Mouse (Mus musculus) heart, postnatal 25 days (tissue): Measurements from ENCODE around the gene Zfp747. TPM values are rescaled to one million over a fixed set of nuclear protein-coding genes. Genes with fewer than 3 reads are reported as not detected.
"Not testable (repeated sequence)": the region's sequence is repeated elsewhere in the genome, so short reads cannot be mapped to it uniquely, and the experiment has no call there.

ENCODE experiments used
- DNase-seq: peaks from one replicate; pipeline ENCODE4 v3.0.0; 2022; ENCODE audit warnings: low spot score
- intact Hi-C: fragments of 180-260 bp; cut with DNase I; formaldehyde crosslinking; loops from one replicate; pipeline ENCODE4 v1.15.1; 2025
- total RNA-seq, 2 experiments: library from RNA; stranded (reverse); gene quantifications; 2 replicates each; pipeline ENCODE4 v1.2.3; 2021

Zfp747 gene
- total RNA-seq = 1 to 10 TPM; 3.4 to 4.7 TPM

DNA sequence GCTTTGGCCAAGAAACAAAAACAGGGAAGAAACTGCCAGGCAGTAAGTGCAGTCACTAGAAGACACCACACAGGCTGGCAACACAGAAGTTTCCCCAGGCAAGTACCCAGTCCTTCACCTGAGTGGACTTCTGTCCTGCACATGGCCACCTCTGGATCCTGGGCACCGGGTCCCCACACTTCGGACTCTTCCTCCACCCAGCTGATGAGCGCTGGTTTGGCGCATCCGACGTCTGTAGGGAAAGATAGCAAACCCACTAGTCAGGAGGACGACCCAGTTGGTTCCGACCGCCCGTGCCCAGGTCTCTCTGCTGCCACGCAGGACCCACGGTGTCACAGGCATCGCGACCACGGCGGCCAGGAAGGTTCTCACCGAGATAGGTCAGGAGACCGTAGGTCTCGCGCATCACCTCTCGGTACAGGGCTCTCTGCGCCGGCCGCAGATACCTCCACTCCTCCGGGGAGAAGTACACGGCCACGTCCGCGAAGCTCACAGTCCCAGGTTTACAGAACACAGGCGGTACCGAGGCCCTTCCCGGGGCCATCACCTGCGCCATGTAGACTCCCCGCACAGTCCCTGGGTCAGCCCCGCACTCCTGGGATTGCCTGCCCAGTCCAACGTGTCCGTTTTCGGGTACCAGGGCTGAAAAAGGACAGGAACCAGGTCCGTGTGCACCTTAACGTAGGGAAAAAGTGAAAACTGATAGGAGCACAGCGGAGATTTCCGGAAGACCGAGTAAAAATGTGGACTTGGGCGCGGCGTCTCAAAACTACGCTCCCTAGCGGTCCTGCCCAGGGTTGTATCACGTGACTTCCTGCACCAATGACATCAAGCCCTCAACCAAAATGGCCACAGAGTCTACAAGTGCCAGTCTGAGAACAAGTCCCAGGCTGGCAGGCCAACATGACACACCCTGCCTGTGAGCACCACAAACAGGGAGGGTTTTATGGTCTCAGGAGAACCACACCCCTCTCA is at the start of gene Zfp747:
TSS of gene Zfp747 (minus strand) at position 780 of the 975 bp plus-strand sequence.
- intact Hi-C loops = not testable (repeated sequence)
- peak; percentile 86 for DNase-seq

GRCm38 (mm10) chr7:127425291-127425690 is 49.4 kb upstream of the Zfp747 start:
- no peak for DNase-seq
- intact Hi-C loops = no loop called here

GRCm38 (mm10) chr7:127422247-127422646 is 46.4 kb upstream of the Zfp747 start:
- intact Hi-C loops = no loop called here
- DNase-seq = no peak

DNA sequence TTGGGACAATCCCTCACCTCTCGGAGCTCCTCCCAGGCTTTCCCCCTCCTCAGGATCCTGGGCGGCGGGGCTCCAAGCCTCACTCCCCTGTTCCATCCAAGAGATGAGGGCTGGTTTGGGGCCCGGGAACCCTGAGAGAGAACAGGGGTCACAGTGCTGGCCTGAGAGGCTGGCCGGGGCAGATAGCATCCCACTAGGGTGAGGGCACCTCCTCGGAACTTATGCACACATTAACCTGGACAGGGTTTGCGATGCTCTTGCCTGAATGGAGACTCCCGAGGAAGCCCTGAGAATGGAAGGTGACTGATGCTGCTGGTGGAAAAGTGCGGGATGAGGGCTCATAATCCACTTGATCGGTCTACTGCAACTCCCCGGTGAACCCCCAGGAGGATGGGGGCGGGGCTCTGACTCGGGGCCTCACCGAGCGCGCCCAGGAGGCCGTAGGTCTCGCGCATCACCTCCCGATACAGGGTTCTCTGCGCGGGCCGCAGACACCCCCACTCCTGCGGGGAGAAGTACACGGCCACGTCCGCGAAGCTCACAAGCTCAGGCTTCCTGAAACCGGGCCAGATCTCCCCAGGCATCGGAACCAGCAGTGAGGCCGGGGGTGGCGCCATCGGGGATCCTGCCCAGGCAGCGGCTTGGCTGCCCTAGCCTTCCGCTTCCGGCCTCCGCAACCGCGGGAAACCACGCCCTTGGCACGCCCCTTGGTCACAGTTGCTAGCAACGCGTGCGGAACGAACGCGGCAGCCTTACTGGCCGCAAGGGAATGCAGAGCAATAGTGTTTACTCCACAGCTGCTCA is 45.7 kb upstream of the Zfp747 start, which contains the start of gene Zfp688:
TSS of gene Zfp688 (minus strand) at position 681 of the 804 bp plus-strand sequence.
- intact Hi-C loops = no loop called here
- DNase-seq = peak; percentile 90

DNA sequence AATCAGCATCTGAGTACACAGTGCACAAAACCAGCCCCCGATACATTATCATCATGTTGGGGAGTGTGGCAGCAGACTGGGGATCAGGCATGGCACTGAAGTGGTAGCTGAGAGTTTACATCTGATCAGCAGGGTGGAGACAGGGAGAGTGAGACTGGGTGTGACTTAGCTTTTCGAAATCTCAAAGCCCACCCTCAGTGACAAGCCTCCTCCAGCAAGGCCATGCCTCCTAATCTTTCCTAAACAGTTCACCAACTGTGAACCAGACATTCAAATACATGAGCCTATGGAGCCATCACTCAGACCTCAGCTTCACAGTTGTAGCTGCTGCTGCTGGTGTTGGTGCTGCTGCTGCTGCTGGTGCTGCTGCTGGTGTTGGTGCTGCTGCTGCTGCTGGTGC is 35.6 kb upstream of the Zfp747 start:
- intact Hi-C loops = no loop called here
- DNase-seq = no peak

GRCm38 (mm10) chr7:127406002-127406987 is 30.4 kb upstream of the Zfp747 start, which contains the start of gene Zfp764:
Gene Zfp764, minus strand, starts transcription at chr7:127406822.
- intact Hi-C loops = loop anchor here (5.0 kb wide), 1 partner anchor 44 kb away; no protein-coding TSS in a partner anchor
- DNase-seq = peak; percentile 68

GRCm38 (mm10) chr7:127404101-127404500 is 28.3 kb upstream of the Zfp747 start:
- DNase-seq, intact Hi-C loops: not testable (repeated sequence)

GRCm38 (mm10) chr7:127402980-127403379 is 27.1 kb upstream of the Zfp747 start:
- no peak for DNase-seq
- intact Hi-C loops = no loop called here

DNA sequence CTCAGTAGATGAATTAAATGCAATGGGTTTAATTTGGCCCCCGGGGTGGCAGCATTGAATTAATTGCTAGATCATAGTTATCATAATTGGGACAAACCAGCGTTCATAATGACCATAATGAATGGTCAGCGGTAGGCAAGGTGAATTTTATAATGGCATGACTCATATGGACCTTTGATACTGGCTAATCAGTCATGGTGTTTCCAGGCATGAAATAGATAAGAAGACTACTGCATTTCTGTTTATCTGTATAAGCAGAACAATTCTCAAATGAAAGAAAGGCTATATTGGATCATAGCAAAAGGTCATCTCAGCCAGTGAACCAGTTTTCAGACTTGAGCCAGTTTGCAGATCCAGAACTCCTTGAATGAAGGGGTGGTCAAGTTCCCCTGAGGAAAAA is 24.5 kb upstream of the Zfp747 start:
- DNase-seq = no peak
- intact Hi-C loops = no loop called here

DNA sequence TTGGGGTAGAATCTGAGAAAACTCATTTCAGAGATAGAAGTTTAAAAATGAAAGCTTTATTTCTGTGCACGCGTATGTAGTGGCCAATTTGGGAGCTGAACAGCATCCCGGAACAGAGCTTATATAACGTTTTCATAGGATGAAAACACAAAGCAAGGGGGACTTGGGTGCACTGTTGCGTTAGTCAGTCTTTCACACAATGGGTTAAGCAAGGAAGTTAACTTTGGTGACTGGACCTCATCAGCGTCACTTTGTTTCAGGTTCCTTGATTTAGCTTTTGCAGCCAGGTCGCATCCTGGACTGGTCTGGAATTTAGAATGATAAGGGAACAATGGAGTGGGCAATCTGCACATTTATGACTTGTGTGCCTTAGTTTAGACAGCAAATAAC is 18.1 kb upstream of the Zfp747 start:
- DNase-seq = no peak
- intact Hi-C loops = no loop called here

DNA sequence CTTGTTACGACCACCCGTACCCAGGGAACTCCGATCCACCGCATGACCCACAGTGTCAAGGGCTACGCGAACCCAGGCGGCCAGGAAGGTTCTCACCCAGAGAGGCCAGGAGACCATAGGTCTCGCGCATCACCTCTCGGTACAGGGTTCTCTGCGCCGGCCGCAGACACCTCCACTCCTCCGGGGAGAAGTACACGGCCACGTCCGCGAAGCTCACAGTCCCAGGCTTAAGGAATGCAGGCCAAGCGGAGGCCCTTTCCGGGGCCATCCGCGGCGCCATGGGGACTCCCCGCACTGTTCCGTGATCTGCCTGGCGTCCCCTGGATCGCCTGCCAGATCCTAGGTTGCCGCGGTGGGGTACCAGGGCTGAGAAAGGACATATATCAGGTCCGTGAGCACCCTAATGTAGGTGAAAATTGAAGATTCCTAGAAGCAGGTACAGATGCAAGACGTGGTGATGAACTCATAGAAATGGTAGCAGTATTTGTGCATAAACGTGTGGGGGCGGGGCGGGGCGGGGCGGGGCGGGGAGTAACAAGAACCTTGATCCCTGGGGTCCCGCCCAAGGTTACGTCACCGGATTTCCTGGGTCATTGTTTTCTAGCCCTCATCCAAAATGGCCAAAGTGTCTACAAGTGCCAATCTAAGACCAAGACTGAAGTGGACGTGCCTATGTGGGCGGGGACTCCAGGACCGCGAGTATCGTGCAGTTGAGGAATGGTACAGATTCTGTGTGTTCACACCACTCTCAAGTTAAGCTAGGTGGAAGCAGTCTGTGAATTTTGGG is 17.5 kb upstream of the Zfp747 start, which contains the start of gene E430018J23Rik:
TSS of gene E430018J23Rik (minus strand) at position 473 of the 787 bp plus-strand sequence.
- intact Hi-C loops = no loop called here
- peak; percentile 93 for DNase-seq

DNA sequence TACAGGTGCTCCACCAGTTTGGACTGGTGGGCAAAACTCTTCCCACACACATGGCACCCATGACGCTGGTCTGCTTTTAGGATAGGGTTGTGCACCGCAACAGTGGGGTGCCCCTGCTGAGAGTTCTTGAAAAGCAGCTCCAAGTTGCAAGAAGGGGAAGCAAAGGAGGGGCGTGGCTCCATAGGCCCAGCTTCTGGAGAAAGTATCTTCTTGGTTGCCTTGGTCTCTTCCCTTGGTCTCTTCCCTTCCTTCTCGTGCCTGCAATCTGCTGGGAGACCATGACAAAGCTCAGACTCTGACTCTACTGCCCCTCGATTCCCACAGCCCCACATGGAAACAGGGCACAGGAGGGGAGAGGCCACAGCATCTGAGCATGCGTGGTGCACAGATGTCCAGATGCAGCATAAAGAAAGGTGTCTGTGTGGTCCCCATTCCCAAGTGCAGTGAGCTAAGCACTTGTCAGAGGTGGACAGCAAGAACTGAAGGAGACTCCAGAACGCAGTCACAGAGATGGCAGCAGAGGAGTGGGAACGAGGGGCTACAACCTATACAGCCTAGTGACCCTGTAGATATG is 16.5 kb upstream of the Zfp747 start:
- intact Hi-C loops = no loop called here
- no peak for DNase-seq

GRCm38 (mm10) chr7:127391538-127391937 is 15.7 kb upstream of the Zfp747 start:
- no peak for DNase-seq
- intact Hi-C loops = no loop called here

GRCm38 (mm10) chr7:127390306-127390705 is 14.5 kb upstream of the Zfp747 start:
- intact Hi-C loops = no loop called here

GRCm38 (mm10) chr7:127388201-127388600 is 12.4 kb upstream of the Zfp747 start:
- DNase-seq, intact Hi-C loops: not testable (repeated sequence)

More at GRCm38 (mm10) chr7:127390306-127390705, 14.5 kb upstream of the Zfp747 start:
- no peak for DNase-seq

DNA sequence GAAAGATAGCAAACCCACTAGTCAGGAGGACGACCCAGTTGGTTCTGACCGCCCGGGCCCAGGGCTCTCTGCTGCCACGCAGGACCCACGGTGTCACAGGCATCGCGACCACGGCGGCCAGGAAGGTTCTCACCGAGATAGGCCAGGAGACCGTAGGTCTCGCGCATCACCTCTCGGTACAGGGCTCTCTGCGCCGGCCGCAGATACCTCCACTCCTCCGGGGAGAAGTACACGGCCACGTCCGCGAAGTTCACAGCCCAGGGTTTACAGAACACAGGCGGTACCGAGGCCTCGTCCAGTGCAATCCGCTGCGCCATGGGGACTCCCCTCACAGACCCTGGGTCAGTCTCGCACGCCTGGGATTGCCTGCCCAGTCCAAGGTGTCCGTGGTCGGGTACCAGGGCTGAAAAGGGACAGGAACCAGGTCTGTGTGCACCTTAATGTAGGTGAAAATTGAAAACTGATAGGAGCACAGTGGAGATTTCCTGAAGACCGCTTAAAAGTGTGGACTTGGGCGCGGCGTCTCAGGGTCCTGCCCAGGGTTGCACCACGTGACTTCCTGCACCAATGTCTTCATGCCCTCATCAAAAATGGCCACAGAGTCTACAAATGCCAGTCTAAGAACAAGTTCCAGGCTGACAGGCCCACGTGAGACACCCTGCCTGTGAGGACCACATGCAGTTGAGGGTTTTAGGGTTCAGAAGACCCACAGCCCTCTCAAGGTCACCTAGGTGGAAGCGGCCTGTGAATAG is 11.0 kb upstream of the Zfp747 start, which contains the start of gene 9130019O22Rik:
TSS of gene 9130019O22Rik (minus strand) at position 526 of the 752 bp plus-strand sequence.
- intact Hi-C loops = no loop called here
- DNase-seq = peak; percentile 78

- intact Hi-C loops = not testable (repeated sequence)
These were observed 9.7 kb upstream of the Zfp747 start for GRCm38 (mm10) chr7:127385560-127385959.

More at GRCm38 (mm10) chr7:127385560-127385959, 9.7 kb upstream of the Zfp747 start:
- not testable (repeated sequence) for DNase-seq
